Mouse (Mus musculus) forebrain, embryonic 13.5 days (tissue): Measurements from ENCODE around the gene Sh3gl3. TPM values are rescaled to one million over a fixed set of nuclear protein-coding genes. Genes with fewer than 3 reads are reported as not detected.

ENCODE experiments used
- ATAC-seq: fragments of 200-750 bp; cut with Nextera tagmentation; 2 replicates; pipeline ENCODE4 v1.8.0; 2017
- H3K27ac ChIP-seq: fragments of 300-500 bp; sonication (generic); 2 replicates; pipeline ENCODE4 v1.5.1; 2015; ENCODE audit warnings: inconsistent platforms, mild to moderate bottlenecking, moderate library complexity
- H3K27me3 ChIP-seq: fragments of 300-500 bp; sonication (generic); 2 replicates; pipeline ENCODE4 v1.6.1; 2015; ENCODE audit warnings: mild to moderate bottlenecking, inconsistent platforms
- H3K36me3 ChIP-seq: fragments of 300-500 bp; sonication (generic); 2 replicates; pipeline ENCODE4 v1.6.1; 2015; ENCODE audit warnings: mild to moderate bottlenecking, inconsistent platforms; ENCODE audit not compliant: poor library complexity, severe bottlenecking
- H3K4me1 ChIP-seq: fragments of 300-500 bp; sonication (generic); 2 replicates; pipeline ENCODE4 v1.6.1; 2015; ENCODE audit warnings: inconsistent platforms
- H3K4me2 ChIP-seq: fragments of 300-500 bp; sonication (generic); 2 replicates; pipeline ENCODE4 v1.6.1; 2015; ENCODE audit warnings: inconsistent platforms, mild to moderate bottlenecking, moderate library complexity
- H3K4me3 ChIP-seq: fragments of 300-500 bp; sonication (generic); 2 replicates; pipeline ENCODE4 v1.5.1; 2015; ENCODE audit warnings: mild to moderate bottlenecking, inconsistent platforms
- H3K9ac ChIP-seq: fragments of 300-500 bp; sonication (generic); 2 replicates; pipeline ENCODE4 v1.6.1; 2015; ENCODE audit warnings: mild to moderate bottlenecking, inconsistent platforms
- H3K9me3 ChIP-seq: fragments of 300-500 bp; sonication (generic); replicated peaks from 2 replicates; pipeline ENCODE4 v1.6.1; 2016; ENCODE audit warnings: inconsistent platforms
- WGBS: fragments of 180-500 bp; shearing (Covaris S2); methylation state at CpG from one replicate; pipeline ENCODE4 v1.1.7; 2015; 5-methylcytosine and 5-hydroxymethylcytosine counted together
- polyA plus RNA-seq: library from polyadenylated mRNA; unstranded; fragments of >200 nt; fragmentation: Nextera tagmentation; extraction: Ambion mirVana; gene quantifications from 2 replicates; pipeline ENCODE4 v1.2.1, GENCODE M21; 2015

The Sh3gl3 gene
- 26.4 and 27.5 TPM in 2 replicates for polyA plus RNA-seq

GRCm38 (mm10) chr7:82173540-82173939 lies at the start of gene Sh3gl3:
TSS of gene Sh3gl3 (plus strand) at chr7:82173840.
- peaks cover 12% of the 10 kb centered on the region; the same call in 1 of the 2 replicates for H3K4me1 ChIP-seq
- H3K27ac ChIP-seq: peak within 1 kb of the TSS; percentile 44; the same call in 1 of the 2 replicates
- no peak for ATAC-seq

GRCm38 (mm10) chr7:82138196-82138595 lies 35.4 kb upstream of the Sh3gl3 start:
- ATAC-seq: no peak
- Histone ChIP-seq H3K4me2 (no peak overlapping the region), H3K36me3 (no peaks in the 10 kb centered on the region), H3K9me3 (no peaks in the 10 kb centered on the region), H3K4me3 (no peak overlapping the region), H3K9ac (no peak overlapping the region), H3K27me3 (no peaks in the 10 kb centered on the region), H3K4me1 (no peaks in the 10 kb centered on the region), H3K27ac (no peak overlapping the region)
- 78% methylated on average over 1 of the region's 1 CpGs for WGBS

More at GRCm38 (mm10) chr7:82173540-82173939, at the start of gene Sh3gl3:
- WGBS: 85% methylated on average over 3 of the region's 3 CpGs
- peak within 1 kb of the TSS; percentile 85 for H3K4me2 ChIP-seq
- H3K27me3 ChIP-seq: 0 out of 2 replicates have a peak, but pooled peaks cover 3% of the 10 kb centered on the region
- H3K4me3 ChIP-seq: peak within 1 kb of the TSS; percentile 78
- H3K36me3 ChIP-seq: no peaks in the 10 kb centered on the region
- H3K9me3 ChIP-seq: 0 out of 2 replicates have a peak, but pooled peaks cover 3% of the 10 kb centered on the region
- peak within 1 kb of the TSS; percentile 77 for H3K9ac ChIP-seq

DNA sequence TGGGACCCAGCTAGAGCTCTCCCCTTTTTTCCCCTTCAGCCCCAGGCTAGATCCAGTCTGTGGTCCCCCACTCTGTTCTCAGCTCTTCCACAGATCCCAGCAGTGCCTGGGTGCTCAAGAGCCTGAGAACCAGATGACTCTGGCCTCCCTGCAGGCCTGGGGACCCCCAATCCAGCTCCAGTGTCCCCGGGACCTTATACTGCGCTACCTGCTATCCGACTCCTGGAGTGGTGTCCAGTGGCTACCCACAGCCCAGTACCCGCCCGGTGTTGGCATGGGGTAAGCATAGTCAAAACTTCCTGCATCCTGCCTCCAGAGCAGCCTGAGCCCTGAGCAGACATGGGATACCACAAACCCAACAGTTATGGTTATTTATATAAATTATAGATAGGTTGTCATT lies 26.5 kb upstream of the Sh3gl3 start:
- ATAC-seq: no peak
- Histone ChIP-seq H3K4me2 (no peak overlapping the region), H3K9me3 (no peaks in the 10 kb centered on the region), H3K9ac (no peak overlapping the region), H3K4me3 (no peak overlapping the region), H3K36me3 (no peaks in the 10 kb centered on the region), H3K4me1 (no peaks in the 10 kb centered on the region), H3K27me3 (no peaks in the 10 kb centered on the region), H3K27ac (no peak overlapping the region)
- 96% methylated on average over 5 of the region's 5 CpGs for WGBS

DNA sequence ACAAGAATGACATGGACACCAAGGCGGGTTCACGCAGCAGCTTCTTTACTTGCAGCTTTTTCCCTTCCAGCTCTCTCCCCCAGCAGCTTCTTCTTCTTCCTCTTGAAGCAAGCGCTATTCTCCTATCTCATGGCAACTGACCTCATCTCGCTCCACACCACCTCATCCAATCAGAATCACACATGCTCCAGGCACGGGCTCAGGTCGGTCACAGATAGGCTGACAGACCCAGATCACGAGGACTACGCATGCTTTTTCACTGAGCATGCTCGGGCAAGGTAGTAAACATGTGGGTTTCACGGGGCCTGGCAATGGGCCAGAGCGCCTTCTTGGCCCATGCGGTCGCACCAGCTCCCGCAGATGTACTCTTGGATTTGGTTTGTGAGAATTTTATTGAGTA lies 9.0 kb upstream of the Sh3gl3 start:
- H3K4me2 ChIP-seq: no peak overlapping the region
- 93% methylated on average over 14 of the region's 14 CpGs for WGBS
- no peaks in the 10 kb centered on the region for H3K4me1 ChIP-seq
- no peaks in the 10 kb centered on the region for H3K36me3 ChIP-seq
- H3K27ac ChIP-seq: no peak overlapping the region
- H3K27me3 ChIP-seq: no peaks in the 10 kb centered on the region
- H3K9me3 ChIP-seq: no peaks in the 10 kb centered on the region; the same call in 1 of the 2 replicates
- no peak for ATAC-seq
- no peak overlapping the region for H3K4me3 ChIP-seq
- H3K9ac ChIP-seq: no peak overlapping the region

GRCm38 (mm10) chr7:82174571-82175326 lies 1.1 kb downstream of the Sh3gl3 start:
- Histone ChIP-seq H3K27me3 (0 out of 2 replicates have a peak, but pooled peaks cover 3% of the 10 kb centered on the region), H3K27ac (peak overlapping the region; percentile 44; the same call in 1 of the 2 replicates), H3K4me3 (peak overlapping the region; percentile 78), H3K4me1 (peaks cover 12% of the 10 kb centered on the region; the same call in 1 of the 2 replicates), H3K9me3 (0 out of 2 replicates have a peak, but pooled peaks cover 3% of the 10 kb centered on the region), H3K9ac (peak overlapping the region; percentile 77), H3K4me2 (peak overlapping the region; percentile 85), H3K36me3 (no peaks in the 10 kb centered on the region)
- under 1% methylated on average over 68 of the region's 72 CpGs for WGBS
- peak; percentile 98 for ATAC-seq

- Histone ChIP-seq H3K9me3 (0 out of 2 replicates have a peak, but pooled peaks cover 3% of the 10 kb centered on the region), H3K4me3 (peak overlapping the region; percentile 78), H3K4me1 (peaks cover 12% of the 10 kb centered on the region; the same call in 1 of the 2 replicates), H3K4me2 (peak overlapping the region; percentile 85), H3K36me3 (no peaks in the 10 kb centered on the region), H3K9ac (peak overlapping the region; percentile 77), H3K27me3 (0 out of 2 replicates have a peak, but pooled peaks cover 3% of the 10 kb centered on the region), H3K27ac (no peak overlapping the region)
- 2% methylated on average over 16 of the region's 16 CpGs for WGBS
- no peak for ATAC-seq
Observed at GRCm38 (mm10) chr7:82175327-82175721, 1.7 kb downstream of the Sh3gl3 start.

GRCm38 (mm10) chr7:82176192-82176591 lies 2.6 kb downstream of the Sh3gl3 start:
- Histone ChIP-seq H3K4me3 (no peak overlapping the region), H3K36me3 (no peaks in the 10 kb centered on the region), H3K9me3 (0 out of 2 replicates have a peak, but pooled peaks cover 3% of the 10 kb centered on the region), H3K4me1 (peaks cover 12% of the 10 kb centered on the region; the same call in 1 of the 2 replicates), H3K4me2 (peak overlapping the region; percentile 85; the same call in 1 of the 2 replicates), H3K9ac (no peak overlapping the region), H3K27ac (no peak overlapping the region), H3K27me3 (0 out of 2 replicates have a peak, but pooled peaks cover 3% of the 10 kb centered on the region)
- WGBS: 49% methylated on average over 3 of the region's 3 CpGs
- ATAC-seq: no peak

DNA sequence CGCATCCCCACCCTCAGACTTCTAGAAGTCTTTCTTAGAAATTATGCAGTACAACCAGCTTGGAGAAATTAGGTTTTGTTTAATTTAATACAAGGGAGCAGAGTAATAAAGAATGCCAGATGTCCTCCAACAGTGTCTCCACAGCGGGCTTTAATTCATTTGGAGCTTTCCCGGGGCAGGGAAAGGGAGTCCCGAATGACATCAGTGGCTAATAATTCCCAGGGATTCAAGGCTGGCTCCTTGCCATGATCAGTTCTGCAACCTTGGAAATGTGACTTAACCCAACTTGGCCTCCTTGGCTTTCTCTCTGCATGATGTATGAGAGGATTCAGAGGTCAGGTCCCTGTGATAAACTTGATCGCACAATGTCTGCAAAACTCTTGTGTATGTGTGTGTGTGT lies 3.7 kb downstream of the Sh3gl3 start:
- Histone ChIP-seq H3K4me1 (peaks cover 12% of the 10 kb centered on the region; the same call in 1 of the 2 replicates), H3K4me3 (no peak overlapping the region), H3K27me3 (0 out of 2 replicates have a peak, but pooled peaks cover 3% of the 10 kb centered on the region), H3K9me3 (0 out of 2 replicates have a peak, but pooled peaks cover 3% of the 10 kb centered on the region), H3K36me3 (no peaks in the 10 kb centered on the region), H3K9ac (no peak overlapping the region), H3K27ac (no peak overlapping the region), H3K4me2 (no peak overlapping the region)
- ATAC-seq: no peak
- 68% methylated on average over 5 of the region's 5 CpGs for WGBS

DNA sequence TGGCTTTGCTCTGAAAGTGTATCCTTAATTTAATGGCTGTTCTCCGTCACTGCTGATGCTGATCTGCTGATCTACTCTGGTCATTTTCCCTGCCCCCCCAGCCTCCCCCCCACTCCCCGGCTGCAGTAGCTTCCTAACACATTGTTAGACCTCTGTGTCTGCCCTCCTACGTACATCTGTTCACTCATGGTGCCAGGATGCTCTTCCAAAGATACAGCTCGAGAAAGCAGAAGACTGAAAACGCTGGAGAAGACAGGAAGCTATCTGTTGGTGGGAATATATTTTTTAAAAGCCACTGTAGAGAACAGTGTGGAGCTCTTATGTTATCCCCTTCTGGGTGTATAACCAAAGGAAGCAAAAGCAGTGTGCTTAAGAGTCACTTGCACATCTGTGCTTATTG lies 7.3 kb downstream of the Sh3gl3 start:
- Histone ChIP-seq H3K4me1 (no peaks in the 10 kb centered on the region), H3K36me3 (no peaks in the 10 kb centered on the region), H3K4me3 (no peak overlapping the region), H3K9ac (no peak overlapping the region), H3K27ac (no peak overlapping the region), H3K9me3 (no peaks in the 10 kb centered on the region), H3K4me2 (no peak overlapping the region), H3K27me3 (0 out of 2 replicates have a peak, but pooled peaks cover 3% of the 10 kb centered on the region)
- ATAC-seq: no peak
- 83% methylated on average over 5 of the region's 5 CpGs for WGBS

DNA sequence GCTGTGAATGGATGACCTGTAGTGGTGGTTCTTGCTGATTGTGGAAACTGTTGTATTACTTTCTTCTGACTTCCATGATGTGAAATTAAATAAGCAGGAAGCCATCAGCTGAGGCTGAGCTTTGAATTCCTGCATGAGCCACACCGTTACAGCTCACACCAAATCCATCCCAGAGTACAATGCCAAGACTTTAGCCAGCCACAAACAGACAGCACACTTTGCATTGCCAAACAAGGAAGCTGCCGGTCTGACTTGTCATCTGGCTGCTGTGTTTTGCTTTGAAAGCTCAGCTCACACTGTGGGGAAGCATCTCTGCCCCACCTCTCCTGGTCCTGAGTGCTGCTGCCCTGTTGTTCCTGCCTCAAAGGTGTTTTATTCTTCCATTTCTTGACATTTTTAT lies 9.1 kb downstream of the Sh3gl3 start:
- H3K4me2 ChIP-seq: no peak overlapping the region
- H3K9ac ChIP-seq: no peak overlapping the region
- H3K27ac ChIP-seq: no peak overlapping the region
- H3K9me3 ChIP-seq: no peaks in the 10 kb centered on the region
- 22% methylated on average over 2 of the region's 2 CpGs for WGBS
- H3K36me3 ChIP-seq: no peaks in the 10 kb centered on the region
- 0 out of 2 replicates have a peak, but pooled peaks cover under 1% of the 10 kb centered on the region for H3K27me3 ChIP-seq
- H3K4me3 ChIP-seq: no peak overlapping the region
- H3K4me1 ChIP-seq: no peaks in the 10 kb centered on the region
- no peak for ATAC-seq

GRCm38 (mm10) chr7:82191604-82192003 lies 18.0 kb downstream of the Sh3gl3 start:
- Histone ChIP-seq H3K4me2 (no peak overlapping the region), H3K27me3 (no peaks in the 10 kb centered on the region), H3K27ac (no peak overlapping the region), H3K9ac (no peak overlapping the region), H3K4me3 (no peak overlapping the region), H3K4me1 (no peaks in the 10 kb centered on the region), H3K9me3 (no peaks in the 10 kb centered on the region), H3K36me3 (no peaks in the 10 kb centered on the region)
- 93% methylated on average over 11 of the region's 11 CpGs for WGBS
- no peak for ATAC-seq

GRCm38 (mm10) chr7:82192512-82192911 lies 18.9 kb downstream of the Sh3gl3 start:
- Histone ChIP-seq H3K9me3 (no peaks in the 10 kb centered on the region), H3K4me3 (no peak overlapping the region), H3K4me2 (no peak overlapping the region), H3K27ac (no peak overlapping the region), H3K36me3 (no peaks in the 10 kb centered on the region), H3K4me1 (no peaks in the 10 kb centered on the region), H3K27me3 (no peaks in the 10 kb centered on the region), H3K9ac (no peak overlapping the region)
- 96% methylated on average over 4 of the region's 4 CpGs for WGBS
- ATAC-seq: no peak
